Mouse (Mus musculus): ENCODE results near the gene Psmd9. TPM values are rescaled to one million over a fixed set of nuclear protein-coding genes. Genes with fewer than 3 reads are reported as not detected.
"Not testable (repeated sequence)": the region's sequence is repeated elsewhere in the genome, so short reads cannot be mapped to it uniquely, and the experiment has no call there.

The Psmd9 gene
- polyA plus RNA-seq, 1 experiment = 21.9 TPM

DNA sequence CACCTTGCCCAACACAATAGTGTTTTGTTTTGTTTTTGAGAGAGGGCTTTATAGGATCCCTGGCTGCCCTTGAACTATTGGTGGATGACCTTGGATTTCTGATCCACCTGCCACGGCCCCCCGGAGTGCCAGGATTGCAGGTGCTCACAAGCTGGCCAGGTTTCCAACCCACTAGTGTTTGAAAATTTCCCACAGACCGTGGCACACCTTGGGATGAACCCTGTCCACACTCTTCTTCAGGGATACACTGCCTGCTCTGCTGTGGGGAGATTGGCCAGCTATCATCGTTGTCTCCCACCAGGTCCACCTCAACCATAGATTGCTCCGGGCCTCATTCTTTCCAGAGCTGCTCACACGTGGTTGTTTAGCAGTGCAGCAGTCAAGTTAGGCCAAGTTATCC lies 25.6 kb downstream of the Psmd9 start:
- Histone ChIP-seq H3K27ac (ENCODE audit: insufficient read depth, low read depth, low read length) (no peak overlapping the region), H3K27me3 (ENCODE audit: control insufficient read depth, insufficient read depth, low read length) (no peaks in the 10 kb centered on the region), H3K4me3 (ENCODE audit: low read depth, low read length) (no peak overlapping the region), H3K36me3 (ENCODE audit: control insufficient read depth, insufficient read depth, low read length) (no peaks in the 10 kb centered on the region), H3K4me1 (ENCODE audit: control insufficient read depth, insufficient read depth, insufficient read length, low read length) (no peaks in the 10 kb centered on the region)
- WGBS = 86% methylated on average over 6 of the region's 6 CpGs
- TF ChIP-seq CTCF (IDR thresholded peaks at IDR 0.05; ENCODE audit: extremely low read depth, insufficient read length, insufficient replicate concordance, low read depth, low read length) (no peak), POLR2A (IDR thresholded peaks at IDR 0.05; ENCODE audit: low read depth, low read length) (no peak)

DNA sequence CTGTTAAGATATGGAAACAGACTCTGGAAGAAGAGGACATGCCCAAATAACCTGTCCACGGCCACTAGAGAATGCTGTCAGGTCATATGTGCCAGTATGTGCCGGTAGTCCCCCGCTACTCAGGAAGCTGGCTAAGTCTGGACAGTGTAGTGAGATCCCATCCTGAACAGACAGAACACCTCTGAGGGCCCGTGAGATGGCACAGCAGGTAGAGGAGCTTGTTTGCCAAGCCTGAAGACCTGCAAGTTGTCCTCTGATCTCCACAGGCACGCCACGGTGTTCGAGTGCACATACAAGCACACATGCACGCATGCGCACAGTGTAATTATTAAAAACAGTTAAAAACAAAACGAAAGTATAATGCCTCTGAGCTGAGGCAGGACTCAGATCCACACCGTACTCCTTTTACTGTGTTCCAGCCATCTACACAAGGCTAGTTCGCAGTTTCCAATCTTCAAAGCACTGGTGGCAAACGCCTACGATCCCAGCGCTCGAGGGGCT lies 26.3 kb downstream of the Psmd9 start:
- Histone ChIP-seq H3K36me3 (ENCODE audit: control insufficient read depth, insufficient read depth, low read length) (no peaks in the 10 kb centered on the region), H3K27ac (ENCODE audit: insufficient read depth, low read depth, low read length) (no peak overlapping the region), H3K27me3 (ENCODE audit: control insufficient read depth, insufficient read depth, low read length) (no peaks in the 10 kb centered on the region), H3K4me3 (ENCODE audit: low read depth, low read length) (no peak overlapping the region), H3K4me1 (ENCODE audit: control insufficient read depth, insufficient read depth, insufficient read length, low read length) (no peaks in the 10 kb centered on the region)
- WGBS = 85% methylated on average over 16 of the region's 16 CpGs
- no peak for TF ChIP-seq POLR2A (IDR thresholded peaks at IDR 0.05; ENCODE audit: low read depth, low read length)
- TF ChIP-seq CTCF (IDR thresholded peaks at IDR 0.05; ENCODE audit: extremely low read depth, insufficient read length, insufficient replicate concordance, low read depth, low read length) = no peak

DNA sequence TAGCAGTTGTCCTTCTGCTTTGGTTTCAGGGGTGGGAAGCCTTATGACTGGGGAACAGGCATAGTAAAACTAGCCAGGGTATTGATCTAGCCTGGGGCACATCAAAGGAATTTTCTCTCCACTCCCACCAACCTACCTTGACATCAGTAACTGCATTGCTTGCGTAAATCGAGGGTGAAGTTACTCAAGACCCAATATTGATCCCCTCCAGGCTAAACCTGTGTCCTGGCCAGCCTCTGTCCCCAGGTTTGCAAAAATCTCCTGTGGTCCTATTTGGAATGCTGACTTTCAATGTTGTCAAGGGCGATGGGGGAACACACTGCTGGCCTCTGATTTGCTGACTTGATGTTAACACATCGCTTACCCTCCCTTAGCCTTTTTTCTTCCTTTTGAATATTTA lies 27.5 kb downstream of the Psmd9 start:
- WGBS = 42% methylated on average over 4 of the region's 4 CpGs
- no peak for TF ChIP-seq POLR2A (IDR thresholded peaks at IDR 0.05; ENCODE audit: low read depth, low read length)
- TF ChIP-seq CTCF (IDR thresholded peaks at IDR 0.05; ENCODE audit: extremely low read depth, insufficient read length, insufficient replicate concordance, low read depth, low read length) = no peak
- Histone ChIP-seq H3K4me1 (ENCODE audit: control insufficient read depth, insufficient read depth, insufficient read length, low read length) (no peaks in the 10 kb centered on the region), H3K27ac (ENCODE audit: insufficient read depth, low read depth, low read length) (no peak overlapping the region), H3K36me3 (ENCODE audit: control insufficient read depth, insufficient read depth, low read length) (no peaks in the 10 kb centered on the region), H3K4me3 (ENCODE audit: low read depth, low read length) (no peak overlapping the region), H3K27me3 (ENCODE audit: control insufficient read depth, insufficient read depth, low read length) (no peaks in the 10 kb centered on the region)

DNA sequence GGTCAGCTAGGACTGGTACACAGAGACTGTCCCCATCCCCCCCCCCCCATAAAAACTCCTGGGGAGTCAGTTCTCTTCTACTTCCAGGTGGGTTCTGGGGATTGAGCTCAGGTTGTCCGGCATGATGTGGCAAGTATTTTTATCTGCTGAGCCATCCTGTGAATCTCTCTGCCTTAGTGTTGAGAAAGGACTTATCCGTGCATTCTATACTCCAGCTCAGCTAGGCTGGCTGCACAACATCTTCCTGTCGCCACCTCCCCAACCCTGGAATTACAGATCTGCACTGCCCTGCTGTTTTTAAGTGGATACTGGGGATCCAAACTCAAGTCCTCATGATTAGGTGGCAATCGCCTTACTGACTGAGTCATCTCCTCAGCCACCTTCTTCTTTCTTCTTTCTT lies 29.3 kb downstream of the Psmd9 start:
- H3K4me3 ChIP-seq (ENCODE audit: low read depth, low read length) = no peak overlapping the region
- H3K27me3 ChIP-seq (ENCODE audit: control insufficient read depth, insufficient read depth, low read length) = no peaks in the 10 kb centered on the region
- H3K27ac ChIP-seq (ENCODE audit: insufficient read depth, low read depth, low read length) = no peak overlapping the region
- H3K36me3 ChIP-seq (ENCODE audit: control insufficient read depth, insufficient read depth, low read length) = no peaks in the 10 kb centered on the region
- TF ChIP-seq CTCF (IDR thresholded peaks at IDR 0.05; ENCODE audit: extremely low read depth, insufficient read length, insufficient replicate concordance, low read depth, low read length) = no peak
- TF ChIP-seq POLR2A (IDR thresholded peaks at IDR 0.05; ENCODE audit: low read depth, low read length) = no peak
- WGBS = 87% methylated on average over 4 of the region's 4 CpGs
- no peaks in the 10 kb centered on the region for H3K4me1 ChIP-seq (ENCODE audit: control insufficient read depth, insufficient read depth, insufficient read length, low read length)

DNA sequence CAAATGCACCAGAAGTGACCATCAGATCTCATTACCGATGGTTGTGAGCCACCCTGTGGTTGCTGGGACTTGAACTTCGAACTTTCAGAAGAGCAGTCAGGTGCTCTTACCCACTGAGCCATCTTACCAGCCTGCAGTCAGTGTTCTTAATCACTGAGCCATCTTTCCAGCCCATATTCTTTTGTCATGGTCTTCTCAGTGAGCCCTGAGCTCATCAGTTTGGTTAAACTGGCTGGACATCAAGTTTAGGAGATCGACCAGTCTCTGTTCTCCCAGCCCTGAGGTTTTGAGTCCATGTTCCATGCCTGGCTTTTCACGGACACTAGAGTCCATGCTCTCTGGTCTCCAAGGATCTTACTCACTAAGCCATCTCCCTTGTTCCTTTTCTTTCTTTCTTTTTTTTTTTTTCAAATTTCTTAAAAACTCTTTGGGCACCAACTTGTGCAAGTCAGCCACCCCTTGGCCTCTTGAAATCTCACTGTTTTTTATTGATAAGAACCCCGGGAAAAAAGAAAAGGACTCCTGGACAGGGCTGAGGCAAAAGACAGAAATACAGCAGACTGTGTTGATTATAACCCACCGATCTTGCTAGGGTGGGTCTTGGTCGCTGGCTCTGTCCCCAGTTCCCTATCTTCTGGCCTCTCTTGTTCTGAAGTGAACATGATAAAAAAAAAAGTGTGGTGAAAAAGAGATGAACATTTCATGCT lies 31.8 kb downstream of the Psmd9 start:
- H3K36me3 ChIP-seq (ENCODE audit: control insufficient read depth, insufficient read depth, low read length); H3K4me1 ChIP-seq (ENCODE audit: control insufficient read depth, insufficient read depth, insufficient read length, low read length); H3K27ac ChIP-seq (ENCODE audit: insufficient read depth, low read depth, low read length); H3K4me3 ChIP-seq (ENCODE audit: low read depth, low read length); H3K27me3 ChIP-seq (ENCODE audit: control insufficient read depth, insufficient read depth, low read length): not testable (repeated sequence)
- WGBS = 78% methylated on average over 7 of the region's 7 CpGs

GRCm38 (mm10) chr5:123201523-123201892 lies 32.3 kb downstream of the Psmd9 start:
- Histone ChIP-seq H3K27me3 (ENCODE audit: control insufficient read depth, insufficient read depth, low read length) (no peaks in the 10 kb centered on the region), H3K4me1 (ENCODE audit: control insufficient read depth, insufficient read depth, insufficient read length, low read length) (no peaks in the 10 kb centered on the region), H3K27ac (ENCODE audit: insufficient read depth, low read depth, low read length) (no peak overlapping the region), H3K4me3 (ENCODE audit: low read depth, low read length) (no peak overlapping the region), H3K36me3 (ENCODE audit: control insufficient read depth, insufficient read depth, low read length) (no peaks in the 10 kb centered on the region)
- TF ChIP-seq POLR2A (IDR thresholded peaks at IDR 0.05; ENCODE audit: low read depth, low read length) (no peak), CTCF (IDR thresholded peaks at IDR 0.05; ENCODE audit: extremely low read depth, insufficient read length, insufficient replicate concordance, low read depth, low read length) (no peak)
- 47% methylated on average over 7 of the region's 7 CpGs for WGBS

DNA sequence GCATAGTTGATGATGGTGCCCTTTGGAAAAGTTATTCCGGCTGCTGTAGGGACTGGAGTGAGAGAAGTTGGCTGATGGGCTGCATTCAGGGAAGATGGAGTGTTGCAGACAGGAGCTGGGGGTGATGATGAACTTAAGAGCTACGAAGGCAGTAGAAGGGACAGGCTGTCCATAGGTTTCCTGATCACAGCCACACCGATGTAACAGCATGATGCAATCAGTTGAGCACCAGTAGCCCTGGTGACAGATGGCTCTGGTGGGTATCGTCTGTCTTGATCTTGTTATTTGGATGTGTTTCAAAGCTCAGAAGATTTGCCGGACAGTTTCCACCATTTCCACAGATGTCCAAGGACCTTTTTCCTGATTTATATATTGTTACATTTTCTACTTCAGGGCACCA lies 32.8 kb downstream of the Psmd9 start:
- WGBS = 76% methylated on average over 5 of the region's 5 CpGs
- H3K36me3 ChIP-seq (ENCODE audit: control insufficient read depth, insufficient read depth, low read length) = no peaks in the 10 kb centered on the region
- H3K27me3 ChIP-seq (ENCODE audit: control insufficient read depth, insufficient read depth, low read length) = no peaks in the 10 kb centered on the region
- no peaks in the 10 kb centered on the region for H3K4me1 ChIP-seq (ENCODE audit: control insufficient read depth, insufficient read depth, insufficient read length, low read length)
- TF ChIP-seq POLR2A (IDR thresholded peaks at IDR 0.05; ENCODE audit: low read depth, low read length) = no peak
- TF ChIP-seq CTCF (IDR thresholded peaks at IDR 0.05; ENCODE audit: extremely low read depth, insufficient read length, insufficient replicate concordance, low read depth, low read length) = no peak
- H3K4me3 ChIP-seq (ENCODE audit: low read depth, low read length) = no peak overlapping the region
- no peak overlapping the region for H3K27ac ChIP-seq (ENCODE audit: insufficient read depth, low read depth, low read length)

DNA sequence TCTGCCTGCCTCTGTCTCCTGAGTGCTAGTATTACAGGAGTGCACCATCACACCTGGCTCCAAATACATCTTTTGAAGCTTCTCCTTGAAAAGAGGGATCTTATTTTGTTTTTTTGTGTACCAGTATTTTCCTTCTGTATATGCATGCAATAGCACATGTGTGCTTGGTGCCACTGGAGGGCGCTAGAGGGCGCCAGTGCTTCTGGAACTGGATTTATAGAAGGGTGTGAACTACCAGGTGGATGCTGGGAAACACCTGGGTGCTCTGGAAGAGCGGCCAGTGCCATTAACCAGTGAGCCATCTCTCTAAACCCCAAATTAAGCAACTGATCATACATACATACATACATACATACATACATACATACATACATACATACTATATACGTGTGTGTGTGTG lies 33.6 kb downstream of the Psmd9 start:
- not testable (repeated sequence) for H3K4me1 ChIP-seq (ENCODE audit: control insufficient read depth, insufficient read depth, insufficient read length, low read length); H3K4me3 ChIP-seq (ENCODE audit: low read depth, low read length); H3K36me3 ChIP-seq (ENCODE audit: control insufficient read depth, insufficient read depth, low read length); H3K27me3 ChIP-seq (ENCODE audit: control insufficient read depth, insufficient read depth, low read length); H3K27ac ChIP-seq (ENCODE audit: insufficient read depth, low read depth, low read length)
- WGBS = 44% methylated on average over 4 of the region's 4 CpGs

DNA sequence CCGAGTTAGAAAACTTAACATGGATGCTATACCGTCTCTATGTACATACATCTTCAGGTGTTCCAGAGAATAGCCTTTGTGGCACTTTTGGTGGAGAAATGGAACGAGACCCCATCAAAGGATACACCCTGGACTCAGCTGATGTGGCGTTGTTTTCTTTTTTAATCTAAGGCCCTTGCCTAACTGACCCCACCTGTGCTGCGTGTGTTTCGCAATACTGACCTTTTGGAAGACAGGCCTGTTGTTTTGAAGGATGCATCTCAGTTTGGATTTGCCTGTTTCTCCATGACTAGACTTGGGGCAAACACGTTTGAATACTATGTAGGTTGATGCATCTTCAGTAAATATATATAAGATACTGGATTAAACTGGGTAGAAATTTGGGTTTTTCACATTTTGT lies 34.4 kb downstream of the Psmd9 start:
- H3K36me3 ChIP-seq (ENCODE audit: control insufficient read depth, insufficient read depth, low read length); H3K4me3 ChIP-seq (ENCODE audit: low read depth, low read length); H3K27me3 ChIP-seq (ENCODE audit: control insufficient read depth, insufficient read depth, low read length); H3K4me1 ChIP-seq (ENCODE audit: control insufficient read depth, insufficient read depth, insufficient read length, low read length); H3K27ac ChIP-seq (ENCODE audit: insufficient read depth, low read depth, low read length): not testable (repeated sequence)
- 71% methylated on average over 7 of the region's 7 CpGs for WGBS

- H3K36me3 ChIP-seq (ENCODE audit: control insufficient read depth, insufficient read depth, low read length); H3K27me3 ChIP-seq (ENCODE audit: control insufficient read depth, insufficient read depth, low read length); H3K4me1 ChIP-seq (ENCODE audit: control insufficient read depth, insufficient read depth, insufficient read length, low read length); H3K27ac ChIP-seq (ENCODE audit: insufficient read depth, low read depth, low read length); H3K4me3 ChIP-seq (ENCODE audit: low read depth, low read length): not testable (repeated sequence)
- WGBS = 61% methylated on average over 5 of the region's 5 CpGs
Observed at GRCm38 (mm10) chr5:123222346-123223050, 53.3 kb downstream of the Psmd9 start.

Data from small intestine, adult 2 months (tissue).